Mouse (Mus musculus) neural tube, embryonic 14.5 days (tissue): ENCODE data around the gene Myo16. TPM values are rescaled to one million over a fixed set of nuclear protein-coding genes. Genes with fewer than 3 reads are reported as not detected.

Source experiments
- ATAC-seq: fragments of 200-750 bp; cut with Nextera tagmentation; 2 replicates; pipeline ENCODE4 v1.8.0; 2017; ENCODE audit warnings: low read depth, mild to moderate bottlenecking, moderate TSS enrichment, moderate library complexity
- H3K27ac ChIP-seq: fragments of 300-500 bp; sonication (generic); 2 replicates; pipeline ENCODE4 v1.5.1; 2014; ENCODE audit warnings: low read depth, mild to moderate bottlenecking, control low read depth, low read length, moderate library complexity, mixed read lengths
- H3K27me3 ChIP-seq: fragments of 300-500 bp; sonication (generic); 2 replicates; pipeline ENCODE4 v1.6.1; 2014; ENCODE audit warnings: low read length; ENCODE audit not compliant: control insufficient read depth, insufficient read depth
- H3K36me3 ChIP-seq: fragments of 300-500 bp; sonication (generic); 2 replicates; pipeline ENCODE4 v1.6.1; 2014; ENCODE audit warnings: low read length, mixed read lengths; ENCODE audit not compliant: control insufficient read depth, insufficient read depth
- H3K4me1 ChIP-seq: fragments of 300-500 bp; sonication (generic); 2 replicates; pipeline ENCODE4 v1.6.1; 2014; ENCODE audit warnings: low read length; ENCODE audit not compliant: control insufficient read depth, insufficient read depth
- H3K4me2 ChIP-seq: fragments of 300-500 bp; sonication (generic); 2 replicates; pipeline ENCODE4 v1.6.1; 2014; ENCODE audit warnings: mild to moderate bottlenecking, low read depth, low read length, control low read depth
- H3K4me3 ChIP-seq: fragments of 300-500 bp; sonication (generic); 2 replicates; pipeline ENCODE4 v1.5.1; 2014; ENCODE audit warnings: low read depth, low read length, control low read depth, mixed read lengths
- H3K9ac ChIP-seq: fragments of 300-500 bp; sonication (generic); replicated peaks from 2 replicates; pipeline ENCODE4 v1.6.1; 2014; ENCODE audit warnings: low read depth, mild to moderate bottlenecking, control low read depth, low read length, mixed read lengths
- H3K9me3 ChIP-seq: fragments of 300-500 bp; sonication (generic); 2 replicates; pipeline ENCODE4 v1.6.1; 2016; ENCODE audit warnings: low read length; ENCODE audit not compliant: control insufficient read depth
- WGBS: fragments of 180-500 bp; shearing (Covaris S2); extraction: QIAGEN DNeasy Blood & Tissue Kit; methylation state at CpG from one replicate; pipeline ENCODE4 v1.1.7; 2014; 5-methylcytosine and 5-hydroxymethylcytosine counted together
- polyA plus RNA-seq: library from polyadenylated mRNA; unstranded; fragments of >200 nt; fragmentation: Nextera tagmentation; extraction: Ambion mirVana; gene quantifications from 2 replicates; pipeline ENCODE4 v1.2.1, GENCODE M21; 2014

Myo16 gene
- polyA plus RNA-seq, 1 experiment from 2014 or later, result 11.8 TPM

GRCm38 (mm10) chr8:10363654-10364406 is 210.1 kb downstream of the Myo16 start:
- H3K4me3 ChIP-seq, result no peak overlapping the region
- peak; percentile 17; the same call in 1 of the 2 replicates for ATAC-seq
- H3K27me3 ChIP-seq, result no peaks in the 10 kb centered on the region
- H3K4me2 ChIP-seq, result no peak overlapping the region
- H3K27ac ChIP-seq, result no peak overlapping the region
- WGBS, result 41% methylated on average over 13 of the region's 13 CpGs
- no peaks in the 10 kb centered on the region for H3K9me3 ChIP-seq
- 0 out of 2 replicates have a peak, but pooled peaks cover 6% of the 10 kb centered on the region for H3K4me1 ChIP-seq
- no peak overlapping the region for H3K9ac ChIP-seq
- H3K36me3 ChIP-seq, result no peaks in the 10 kb centered on the region

- WGBS, result 81% methylated on average over 9 of the region's 9 CpGs
- Histone ChIP-seq H3K4me2 (no peak overlapping the region), H3K36me3 (no peaks in the 10 kb centered on the region), H3K9me3 (no peaks in the 10 kb centered on the region), H3K4me3 (no peak overlapping the region), H3K4me1 (0 out of 2 replicates have a peak, but pooled peaks cover 6% of the 10 kb centered on the region), H3K27me3 (no peaks in the 10 kb centered on the region), H3K9ac (no peak overlapping the region), H3K27ac (no peak overlapping the region)
- ATAC-seq, result no peak
Measured at GRCm38 (mm10) chr8:10366141-10366540, 212.4 kb downstream of the Myo16 start.

- 94% methylated on average over 2 of the region's 2 CpGs for WGBS
Measured at GRCm38 (mm10) chr8:10372571-10372970, 218.9 kb downstream of the Myo16 start.

GRCm38 (mm10) chr8:10387143-10387542 is 233.4 kb downstream of the Myo16 start:
- no peaks in the 10 kb centered on the region for H3K9me3 ChIP-seq
- H3K9ac ChIP-seq, result no peak overlapping the region
- no peak overlapping the region for H3K27ac ChIP-seq
- H3K27me3 ChIP-seq, result no peaks in the 10 kb centered on the region
- no peak overlapping the region for H3K4me3 ChIP-seq
- ATAC-seq, result no peak
- H3K4me1 ChIP-seq, result no peaks in the 10 kb centered on the region
- no peaks in the 10 kb centered on the region for H3K36me3 ChIP-seq
- no peak overlapping the region for H3K4me2 ChIP-seq
- WGBS, result 59% methylated on average over 1 of the region's 1 CpGs

More at GRCm38 (mm10) chr8:10372571-10372970, 218.9 kb downstream of the Myo16 start:
- H3K4me1 ChIP-seq, result no peaks in the 10 kb centered on the region
- no peak overlapping the region for H3K4me3 ChIP-seq
- H3K27me3 ChIP-seq, result no peaks in the 10 kb centered on the region
- H3K9ac ChIP-seq, result no peak overlapping the region
- H3K9me3 ChIP-seq, result no peaks in the 10 kb centered on the region
- no peak overlapping the region for H3K4me2 ChIP-seq
- no peak overlapping the region for H3K27ac ChIP-seq
- no peak for ATAC-seq
- H3K36me3 ChIP-seq, result no peaks in the 10 kb centered on the region

- Histone ChIP-seq H3K36me3 (no peaks in the 10 kb centered on the region), H3K9me3 (no peaks in the 10 kb centered on the region), H3K4me2 (no peak overlapping the region), H3K9ac (no peak overlapping the region), H3K27ac (no peak overlapping the region), H3K4me3 (no peak overlapping the region), H3K27me3 (no peaks in the 10 kb centered on the region), H3K4me1 (no peaks in the 10 kb centered on the region; the same call in 1 of the 2 replicates)
- ATAC-seq, result no peak
- WGBS, result 48% methylated on average over 7 of the region's 7 CpGs
Measured at GRCm38 (mm10) chr8:10391096-10391683, 237.5 kb downstream of the Myo16 start.

GRCm38 (mm10) chr8:10391913-10392312 is 238.2 kb downstream of the Myo16 start:
- H3K4me2 ChIP-seq, result no peak overlapping the region
- no peaks in the 10 kb centered on the region; the same call in 1 of the 2 replicates for H3K4me1 ChIP-seq
- H3K27me3 ChIP-seq, result no peaks in the 10 kb centered on the region
- 30% methylated on average over 6 of the region's 6 CpGs for WGBS
- H3K9ac ChIP-seq, result no peak overlapping the region
- H3K27ac ChIP-seq, result no peak overlapping the region
- no peaks in the 10 kb centered on the region for H3K9me3 ChIP-seq
- H3K36me3 ChIP-seq, result no peaks in the 10 kb centered on the region
- H3K4me3 ChIP-seq, result no peak overlapping the region
- ATAC-seq, result no peak

- ATAC-seq, result 0 out of 2 replicates have a peak, but pooled peaks have one; percentile 46
- no peak overlapping the region for H3K27ac ChIP-seq
Measured at GRCm38 (mm10) chr8:10394506-10394905, 240.8 kb downstream of the Myo16 start.

GRCm38 (mm10) chr8:10395146-10395545 is 241.4 kb downstream of the Myo16 start:
- no peak overlapping the region for H3K27ac ChIP-seq
- 37% methylated on average over 7 of the region's 7 CpGs for WGBS
- H3K27me3 ChIP-seq, result no peaks in the 10 kb centered on the region
- no peak for ATAC-seq
- no peaks in the 10 kb centered on the region for H3K9me3 ChIP-seq
- no peaks in the 10 kb centered on the region; the same call in 1 of the 2 replicates for H3K4me1 ChIP-seq
- H3K9ac ChIP-seq, result no peak overlapping the region
- no peak overlapping the region for H3K4me2 ChIP-seq
- no peak overlapping the region for H3K4me3 ChIP-seq
- H3K36me3 ChIP-seq, result no peaks in the 10 kb centered on the region

More at GRCm38 (mm10) chr8:10394506-10394905, 240.8 kb downstream of the Myo16 start:
- H3K36me3 ChIP-seq, result no peaks in the 10 kb centered on the region
- H3K4me2 ChIP-seq, result no peak overlapping the region
- no peaks in the 10 kb centered on the region for H3K27me3 ChIP-seq
- no peak overlapping the region for H3K4me3 ChIP-seq
- H3K9me3 ChIP-seq, result no peaks in the 10 kb centered on the region
- no peak overlapping the region for H3K9ac ChIP-seq
- no peaks in the 10 kb centered on the region; the same call in 1 of the 2 replicates for H3K4me1 ChIP-seq
- 41% methylated on average over 2 of the region's 2 CpGs for WGBS

- no peak overlapping the region for H3K9ac ChIP-seq
- H3K27ac ChIP-seq, result no peak overlapping the region
- ATAC-seq, result peak; percentile 9; the same call in 1 of the 2 replicates
- 5% methylated on average over 4 of the region's 4 CpGs for WGBS
- H3K36me3 ChIP-seq, result no peaks in the 10 kb centered on the region
- H3K27me3 ChIP-seq, result no peaks in the 10 kb centered on the region
- no peak overlapping the region for H3K4me2 ChIP-seq
- H3K4me3 ChIP-seq, result no peak overlapping the region
- no peaks in the 10 kb centered on the region for H3K9me3 ChIP-seq
- no peaks in the 10 kb centered on the region for H3K4me1 ChIP-seq
Measured at GRCm38 (mm10) chr8:10402606-10403005, 248.9 kb downstream of the Myo16 start.
